Mouse (Mus musculus) telencephalon, adult 2 months (tissue): ENCODE data around the gene Tcp11l1.

ENCODE experiments used
- DNase-seq: peaks from one replicate; pipeline ENCODE4 v3.0.0-alpha.2; 2011; ENCODE audit warnings: low read depth, low spot score

Gene Tcp11l1

GRCm38 (mm10) chr2:104711585-104712485, at the start of gene Tcp11l1:
TSS of gene Tcp11l1 (minus strand) at chr2:104712169.
- DNase-seq: no peak

GRCm38 (mm10) chr2:104750611-104751010, 38.6 kb upstream of the Tcp11l1 start:
- DNase-seq: no peak

DNA sequence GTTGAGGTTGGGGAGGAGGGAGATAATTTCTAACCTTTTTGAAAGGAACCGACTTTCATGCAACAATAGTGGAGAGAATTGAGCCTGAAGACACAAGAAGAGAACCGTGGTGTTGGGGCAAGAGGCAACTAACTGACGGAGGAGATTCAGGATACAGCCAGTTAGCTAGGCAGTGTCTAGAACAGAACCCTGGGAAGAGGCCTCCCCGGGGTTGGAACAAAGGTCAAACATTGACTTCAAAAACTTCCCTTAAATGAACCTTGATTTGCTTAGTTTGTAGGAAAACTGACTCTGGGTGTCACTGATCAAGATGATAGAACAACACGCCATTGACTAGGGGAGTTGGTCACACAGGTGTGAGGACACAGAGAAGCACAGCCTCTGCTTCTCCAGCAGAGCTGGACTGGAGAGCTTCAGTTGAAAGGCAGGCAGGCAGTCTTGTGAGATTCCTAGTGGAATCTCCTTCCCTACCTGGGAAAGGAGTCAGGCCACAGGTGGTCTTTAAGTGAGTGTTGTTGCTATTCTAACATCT, 36.7 kb upstream of the Tcp11l1 start:
- DNase-seq: no peak

DNA sequence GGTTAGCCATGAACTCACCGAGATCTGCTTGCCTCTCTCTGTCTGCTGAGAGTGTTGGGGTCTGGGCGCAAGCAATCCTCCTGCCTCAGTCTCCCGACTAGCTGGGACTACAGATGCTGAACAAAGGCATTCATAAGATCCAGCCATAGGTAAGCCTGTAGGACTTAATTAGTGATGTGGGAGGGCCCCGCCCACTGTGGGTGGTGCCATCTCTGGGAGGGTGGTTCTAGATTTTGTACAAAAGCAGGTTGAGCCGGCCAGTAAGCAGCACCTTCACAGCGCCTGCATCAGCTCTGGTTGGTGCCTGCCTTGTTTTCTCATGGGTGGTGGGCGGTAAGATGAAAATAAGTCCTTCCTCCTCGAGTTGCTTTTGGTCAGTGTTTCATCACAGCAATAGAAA, 34.3 kb upstream of the Tcp11l1 start:
- DNase-seq: no peak

DNA sequence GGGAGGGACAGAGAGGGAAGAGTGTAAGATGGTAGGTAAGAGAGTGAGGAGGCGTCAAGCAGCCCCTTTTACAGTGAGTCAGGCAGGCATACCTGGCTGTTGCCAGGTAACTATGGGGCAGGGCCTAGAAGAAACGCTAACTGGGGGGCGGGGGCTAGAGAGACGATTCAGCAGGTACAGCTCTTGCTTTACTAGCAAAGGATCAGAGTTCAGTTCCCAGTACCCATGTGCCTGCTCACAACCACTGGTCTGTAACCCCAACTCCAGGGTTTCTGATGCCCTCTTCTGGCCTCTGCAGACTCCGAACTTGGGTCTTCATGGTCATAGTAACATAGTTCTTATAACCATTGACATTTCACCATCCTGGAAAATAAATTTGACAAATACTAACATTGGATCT, 32.0 kb upstream of the Tcp11l1 start:
- DNase-seq: no peak

DNA sequence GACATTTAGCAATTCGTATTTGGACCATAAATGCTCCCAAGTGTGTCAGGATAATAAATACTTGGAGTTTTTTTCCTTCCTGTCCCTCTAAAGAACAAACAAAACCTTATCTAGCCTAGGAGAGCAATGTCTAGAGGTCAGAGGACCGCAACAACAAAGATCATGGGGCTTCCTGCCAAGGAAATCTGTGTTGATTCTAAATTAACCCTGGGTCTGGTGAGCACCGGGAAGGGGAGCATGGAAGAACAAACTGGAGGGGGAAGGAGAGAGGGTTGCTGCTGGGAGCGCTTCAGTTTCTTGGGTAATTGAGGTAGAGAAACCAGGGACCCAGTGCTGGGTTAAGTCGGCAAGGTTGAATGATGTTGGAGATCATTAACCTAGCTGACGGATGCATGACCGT, 31.2 kb upstream of the Tcp11l1 start:
- no peak for DNase-seq

- DNase-seq: no peak
Measured at GRCm38 (mm10) chr2:104742741-104743064, 30.7 kb upstream of the Tcp11l1 start, which contains the start of gene Depdc7. TSS of gene Depdc7 (minus strand) at chr2:104742878.

DNA sequence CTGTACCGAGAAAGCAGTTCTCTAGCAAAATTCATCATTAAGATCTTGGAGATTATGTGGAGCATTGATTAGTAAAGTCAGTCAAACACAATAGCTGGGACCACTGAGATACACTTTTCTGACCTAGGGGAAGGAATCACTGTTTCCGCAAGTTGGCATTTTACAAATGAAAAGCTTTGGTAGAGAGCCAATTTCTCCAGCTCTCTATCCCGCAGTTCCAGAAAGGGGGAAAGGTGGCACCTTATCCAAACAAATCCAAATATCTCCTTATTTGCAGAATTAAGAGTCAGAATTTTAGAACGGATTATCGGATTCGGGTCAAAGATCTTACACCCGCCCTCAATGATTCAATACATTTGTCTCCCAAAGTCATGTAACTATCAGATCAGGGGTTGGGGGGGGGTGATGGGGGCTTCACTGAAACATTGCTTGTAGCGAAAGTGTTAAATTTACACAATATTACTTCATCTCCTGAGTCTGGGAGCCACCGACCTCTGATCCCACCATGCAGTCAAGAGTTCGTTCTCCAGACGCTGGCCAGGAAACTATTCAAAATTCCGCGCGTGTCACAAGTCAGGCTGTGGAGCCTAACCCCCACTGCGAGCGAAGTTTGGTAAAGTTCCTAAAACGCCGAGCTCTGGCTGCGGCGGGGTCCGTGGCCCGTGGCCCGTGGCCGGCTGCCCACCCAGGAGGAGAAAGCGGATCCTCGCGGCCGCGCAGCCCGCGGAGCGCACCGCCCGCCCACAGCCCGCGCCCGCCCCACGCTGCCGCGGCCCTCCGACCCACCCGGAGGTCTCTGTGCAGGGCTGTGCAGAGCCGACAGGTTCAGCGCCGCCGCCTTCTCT, 30.1 kb upstream of the Tcp11l1 start:
- no peak for DNase-seq

GRCm38 (mm10) chr2:104741015-104741758, 29.2 kb upstream of the Tcp11l1 start:
- DNase-seq: no peak

DNA sequence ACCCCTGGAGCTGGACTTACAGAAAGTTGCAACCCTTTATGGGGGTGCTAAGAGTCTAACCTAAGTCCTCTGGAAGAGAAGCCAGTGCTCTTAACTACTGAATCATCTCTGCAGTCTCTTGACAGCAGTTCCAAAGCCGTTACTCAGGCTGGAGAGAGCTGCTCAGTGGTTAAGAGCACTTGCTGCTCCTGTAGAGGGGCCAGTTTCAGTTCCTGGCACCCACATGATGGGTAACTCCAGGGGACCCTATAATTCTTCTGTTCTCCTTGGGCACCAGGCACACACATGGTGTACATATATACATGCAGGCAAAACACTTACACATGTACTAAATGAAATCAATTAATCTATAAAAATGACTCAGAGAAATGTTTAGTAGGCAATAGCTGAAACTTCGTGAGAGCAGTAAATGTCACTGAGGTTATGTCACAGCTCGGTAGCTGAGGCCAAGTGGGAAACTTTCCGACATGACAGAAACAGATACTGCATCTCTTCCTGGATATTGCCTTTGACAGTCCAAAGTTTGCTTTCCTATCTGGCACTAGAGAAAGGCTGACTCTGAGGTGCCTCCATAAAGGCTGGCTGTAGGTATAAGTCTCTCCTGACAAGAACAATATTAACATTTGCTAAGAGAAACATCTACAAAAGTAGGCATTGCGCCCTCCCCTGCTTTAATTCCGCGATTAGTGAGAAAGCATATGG, 28.4 kb upstream of the Tcp11l1 start:
- no peak for DNase-seq

DNA sequence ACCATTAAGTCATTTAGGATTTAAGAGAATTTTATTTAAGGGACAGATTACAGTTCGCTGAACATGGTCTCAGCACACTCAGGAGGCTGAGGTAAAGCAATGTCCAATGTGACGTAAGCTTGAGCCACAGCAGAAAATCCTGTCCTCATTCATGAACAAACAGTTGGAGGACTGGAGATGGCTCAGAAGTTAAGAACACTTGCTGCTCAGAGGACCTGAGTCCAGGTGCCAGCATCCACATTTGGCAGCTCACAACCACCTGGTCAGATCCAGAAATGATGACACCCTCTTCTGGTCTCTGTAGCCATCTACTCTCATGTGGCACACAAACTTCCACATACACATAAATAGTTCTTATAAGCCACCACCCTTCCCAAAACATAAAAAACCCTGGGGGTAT, 27.7 kb upstream of the Tcp11l1 start:
- no peak for DNase-seq

GRCm38 (mm10) chr2:104736241-104736640, 24.3 kb upstream of the Tcp11l1 start:
- DNase-seq: no peak

DNA sequence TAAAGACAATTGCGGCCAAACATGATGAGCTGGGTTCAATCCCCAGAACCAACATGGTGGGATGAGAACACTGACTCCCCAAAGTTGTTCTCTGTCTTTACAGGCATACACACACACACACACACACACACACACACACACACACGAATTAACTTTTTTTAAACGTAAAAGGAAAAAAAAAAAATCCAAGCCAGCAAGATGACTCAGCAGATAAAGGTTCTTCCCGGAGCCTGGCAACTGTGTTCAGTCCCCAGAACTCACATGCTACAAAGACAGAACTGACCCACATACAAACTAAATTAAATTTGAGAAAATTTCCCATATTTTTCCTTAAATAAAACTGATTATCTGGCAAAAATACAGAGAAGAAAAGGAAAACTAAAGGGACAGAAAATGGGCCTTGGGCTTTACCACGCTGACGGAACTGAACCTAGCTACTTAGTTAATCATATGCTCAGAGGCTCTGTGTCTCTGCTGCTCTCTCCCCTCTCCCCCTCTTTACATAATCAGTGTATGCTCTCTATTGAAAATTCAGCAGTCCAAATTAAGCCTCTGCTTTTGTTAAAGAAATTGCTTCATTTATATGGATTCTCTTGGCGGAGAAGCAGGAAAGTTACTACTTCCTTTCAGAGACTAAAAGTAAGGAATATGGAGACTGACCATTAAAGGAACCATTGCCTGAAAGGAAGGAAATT, 20.7 kb upstream of the Tcp11l1 start:
- DNase-seq: no peak

GRCm38 (mm10) chr2:104732033-104732444, 20.1 kb upstream of the Tcp11l1 start:
- no peak for DNase-seq

DNA sequence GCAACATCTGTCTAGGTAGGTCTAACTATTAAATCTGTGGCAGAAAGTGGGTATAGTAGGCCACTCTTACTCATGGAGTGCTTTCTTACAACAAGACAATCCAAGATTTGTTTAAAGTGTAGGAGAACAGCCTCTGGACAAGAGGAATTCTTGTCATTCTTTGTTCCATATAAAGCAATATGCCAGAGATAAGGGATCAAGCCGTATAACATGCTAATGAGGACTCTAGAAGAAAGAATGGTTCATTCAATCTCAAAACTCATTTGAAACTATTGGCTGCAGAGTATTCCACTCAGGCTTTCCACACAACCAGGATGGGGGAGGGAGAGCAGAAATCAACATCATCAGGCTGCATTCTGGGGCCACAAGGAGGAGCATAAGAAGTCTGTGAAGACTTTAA, 15.4 kb upstream of the Tcp11l1 start:
- no peak for DNase-seq

DNA sequence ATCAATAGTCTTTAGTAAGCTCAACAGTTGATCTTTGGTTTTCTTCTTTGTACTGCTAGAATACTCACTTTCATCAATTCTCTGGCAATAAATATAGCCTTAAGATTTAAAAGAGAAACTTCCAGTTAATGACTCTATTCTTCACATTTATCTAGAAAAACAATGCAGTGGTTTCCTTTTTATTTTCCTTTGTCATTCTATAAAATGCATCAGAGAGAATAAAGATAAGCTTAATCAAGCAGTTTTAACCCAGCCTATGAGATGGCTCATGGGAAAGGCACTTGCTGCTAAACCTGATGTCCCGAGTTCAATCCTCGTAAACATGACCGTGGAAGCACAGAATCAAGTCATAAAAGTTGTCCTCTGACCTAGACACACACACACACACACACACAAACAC, 10.1 kb upstream of the Tcp11l1 start:
- DNase-seq: no peak

DNA sequence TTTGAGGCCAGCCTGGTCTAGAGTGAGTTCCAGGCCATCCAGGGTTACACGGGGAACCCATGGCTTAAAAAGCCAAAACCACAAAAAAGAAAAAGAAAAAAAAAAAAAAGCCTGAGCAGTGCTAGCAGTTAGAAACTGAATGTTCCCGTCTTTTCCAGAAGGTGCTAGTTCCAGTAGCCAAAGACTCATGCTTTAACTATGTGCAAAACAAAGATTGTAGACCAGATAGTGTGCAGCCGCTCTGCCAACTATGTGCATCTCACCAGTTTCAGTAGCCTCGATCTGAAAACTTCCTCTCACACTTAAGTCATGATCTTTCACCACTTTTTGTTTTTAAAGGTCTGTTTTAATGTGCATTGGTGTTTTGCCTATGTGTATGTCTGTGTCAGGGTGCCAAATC, 5.9 kb upstream of the Tcp11l1 start:
- DNase-seq: no peak

- DNase-seq: no peak
Measured at GRCm38 (mm10) chr2:104717231-104717735, 5.3 kb upstream of the Tcp11l1 start.

DNA sequence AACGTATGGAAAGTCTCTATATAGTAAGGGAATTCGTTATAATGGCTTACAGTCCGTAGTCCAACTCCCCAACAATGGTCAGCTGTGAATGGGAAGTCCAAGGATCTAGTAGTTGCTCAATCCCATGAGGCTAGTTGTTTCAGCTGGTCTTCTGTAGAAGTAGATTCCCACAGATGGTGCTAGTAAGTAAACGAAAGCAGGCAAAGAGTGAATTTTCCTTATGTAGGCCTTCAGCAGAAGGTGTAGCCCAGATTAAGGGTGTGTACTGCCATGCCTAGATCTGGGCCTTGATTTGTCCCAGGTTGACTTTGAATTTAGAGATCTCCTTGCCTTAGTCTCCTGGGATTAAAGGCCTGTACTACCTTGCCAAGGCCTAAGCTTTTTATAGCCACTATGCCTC, 4.3 kb upstream of the Tcp11l1 start, which contains the start of gene Pin1rt1:
Gene Pin1rt1, minus strand, starts transcription at position 101 of the 400 bp plus-strand sequence.
- no peak for DNase-seq

GRCm38 (mm10) chr2:104714254-104714691, 2.3 kb upstream of the Tcp11l1 start:
- no peak for DNase-seq
